Mouse (Mus musculus) liver, postnatal 0 days (tissue): Measurements from ENCODE around the gene Cnot6l. TPM values are rescaled to one million over a fixed set of nuclear protein-coding genes. Genes with fewer than 3 reads are reported as not detected.

ENCODE experiments used
- ATAC-seq: fragments of 200-750 bp; cut with Nextera tagmentation; 2 replicates; pipeline ENCODE4 v1.8.0; 2017; ENCODE audit warnings: mild to moderate bottlenecking, moderate library complexity
- DNase-seq: peaks from one replicate; pipeline ENCODE4 v3.0.0-alpha.2; 2016
- H3K27ac ChIP-seq: fragments of 300-500 bp; sonication (generic); 2 replicates; pipeline ENCODE4 v1.5.1; 2014; ENCODE audit warnings: antibody characterized with exemption, moderate library complexity, mild to moderate bottlenecking, low read depth
- H3K27me3 ChIP-seq: fragments of 300-500 bp; sonication (generic); 2 replicates; pipeline ENCODE4 v1.6.1; 2014; ENCODE audit warnings: low read length, control low read depth, mixed read lengths; ENCODE audit not compliant: insufficient read depth
- H3K36me3 ChIP-seq: fragments of 300-500 bp; sonication (generic); replicated peaks from 2 replicates; pipeline ENCODE4 v1.6.1; 2014; ENCODE audit warnings: mild to moderate bottlenecking, control low read depth, low read length, moderate library complexity, mixed read lengths; ENCODE audit not compliant: insufficient read depth
- H3K4me1 ChIP-seq: fragments of 300-500 bp; sonication (generic); 2 replicates; pipeline ENCODE4 v1.6.1; 2014; ENCODE audit warnings: antibody characterized with exemption, mild to moderate bottlenecking, control low read depth; ENCODE audit not compliant: insufficient read depth
- H3K4me2 ChIP-seq: fragments of 300-500 bp; sonication (generic); 2 replicates; pipeline ENCODE4 v1.6.1; 2014; ENCODE audit warnings: low read depth, mild to moderate bottlenecking, low read length, moderate library complexity, mixed read lengths
- H3K4me3 ChIP-seq: fragments of 300-500 bp; sonication (generic); 2 replicates; pipeline ENCODE4 v1.5.1; 2014; ENCODE audit warnings: low read depth, low read length
- H3K9ac ChIP-seq: fragments of 300-500 bp; sonication (generic); replicated peaks from 2 replicates; pipeline ENCODE4 v1.6.1; 2014; ENCODE audit warnings: mild to moderate bottlenecking, moderate library complexity
- H3K9me3 ChIP-seq: fragments of 300-500 bp; sonication (generic); 2 replicates; pipeline ENCODE4 v1.6.1; 2016; ENCODE audit warnings: mild to moderate bottlenecking, control low read depth, low read length, mixed read lengths
- CTCF ChIP-seq: sonication (generic); IDR thresholded peaks from 2 replicates; pipeline ENCODE4 v1.5.1; 2016; ENCODE audit warnings: antibody characterized with exemption, low read depth
- EP300 ChIP-seq: IDR thresholded peaks from 2 replicates; pipeline ENCODE4 v1.6.1; 2016; ENCODE audit warnings: antibody characterized with exemption, low read depth, mild to moderate bottlenecking
- WGBS: fragments of 180-500 bp; shearing (Covaris S2); extraction: QIAGEN DNeasy Blood & Tissue Kit; methylation state at CpG from one replicate; pipeline ENCODE4 v1.1.7; 2014; ENCODE audit not compliant: insufficient replicate concordance; 5-methylcytosine and 5-hydroxymethylcytosine counted together
- polyA plus RNA-seq: library from polyadenylated mRNA; unstranded; fragments of >200 nt; fragmentation: Nextera tagmentation; extraction: Ambion mirVana; gene quantifications from 2 replicates; pipeline ENCODE4 v1.2.1, GENCODE M21; 2015

Gene Cnot6l
- polyA plus RNA-seq, 1 experiment from 2014 or later = 12.6 TPM

GRCm38 (mm10) chr5:96079026-96079425 lies 84.9 kb downstream of the Cnot6l start:
- WGBS = 35% methylated on average over 1 of the region's 1 CpGs
- Histone ChIP-seq H3K27me3 (no peaks in the 10 kb centered on the region), H3K27ac (no peak overlapping the region), H3K4me3 (no peak overlapping the region), H3K4me1 (no peaks in the 10 kb centered on the region), H3K36me3 (peaks cover 21% of the 10 kb centered on the region; the same call in 1 of the 2 replicates), H3K9ac (no peak overlapping the region), H3K4me2 (no peak overlapping the region), H3K9me3 (no peaks in the 10 kb centered on the region)
- DNase-seq (no peak), ATAC-seq (no peak)
- TF ChIP-seq CTCF (no peak), EP300 (0 out of 2 replicates have a peak, but pooled peaks have one; percentile 43)

- H3K27me3 ChIP-seq = no peaks in the 10 kb centered on the region
- H3K36me3 ChIP-seq = peaks cover 6% of the 10 kb centered on the region
- no peaks in the 10 kb centered on the region for H3K4me1 ChIP-seq
- no peak overlapping the region for H3K4me3 ChIP-seq
- no peak for DNase-seq
- no peak for ATAC-seq
- no peak overlapping the region for H3K4me2 ChIP-seq
- TF ChIP-seq EP300 (no peak), CTCF (no peak)
- H3K9me3 ChIP-seq = no peaks in the 10 kb centered on the region
- H3K9ac ChIP-seq = no peak overlapping the region
- no peak overlapping the region for H3K27ac ChIP-seq
Observed at GRCm38 (mm10) chr5:96065591-96065990, 98.4 kb downstream of the Cnot6l start.

- no peak for ATAC-seq
- H3K9me3 ChIP-seq = no peaks in the 10 kb centered on the region
- DNase-seq = no peak
- no peak for TF ChIP-seq EP300
- TF ChIP-seq CTCF = no peak
- H3K4me1 ChIP-seq = no peaks in the 10 kb centered on the region
- H3K27me3 ChIP-seq = no peaks in the 10 kb centered on the region
- H3K9ac ChIP-seq = no peak overlapping the region
- H3K36me3 ChIP-seq = no peaks in the 10 kb centered on the region
- H3K27ac ChIP-seq = no peak overlapping the region
- H3K4me2 ChIP-seq = no peak overlapping the region
- H3K4me3 ChIP-seq = no peak overlapping the region
- 71% methylated on average over 3 of the region's 3 CpGs for WGBS
Observed at GRCm38 (mm10) chr5:96042492-96042891, 121.5 kb downstream of the Cnot6l start.

GRCm38 (mm10) chr5:96041507-96042104 lies 122.4 kb downstream of the Cnot6l start:
- WGBS = 70% methylated on average over 7 of the region's 7 CpGs
- Histone ChIP-seq H3K9ac (no peak overlapping the region), H3K4me3 (no peak overlapping the region), H3K27me3 (no peaks in the 10 kb centered on the region), H3K4me1 (no peaks in the 10 kb centered on the region), H3K9me3 (no peaks in the 10 kb centered on the region), H3K4me2 (no peak overlapping the region), H3K27ac (no peak overlapping the region), H3K36me3 (no peaks in the 10 kb centered on the region)
- no peak for TF ChIP-seq EP300
- TF ChIP-seq CTCF = no peak
- ATAC-seq = no peak
- no peak for DNase-seq

- DNase-seq = no peak
- no peak overlapping the region for H3K9ac ChIP-seq
- no peaks in the 10 kb centered on the region for H3K27me3 ChIP-seq
- TF ChIP-seq EP300 (no peak), CTCF (no peak)
- ATAC-seq = no peak
- H3K4me3 ChIP-seq = no peak overlapping the region
- H3K27ac ChIP-seq = no peak overlapping the region
- WGBS = 60% methylated on average over 5 of the region's 5 CpGs
- no peaks in the 10 kb centered on the region for H3K36me3 ChIP-seq
- no peaks in the 10 kb centered on the region for H3K4me1 ChIP-seq
- H3K9me3 ChIP-seq = no peaks in the 10 kb centered on the region
- H3K4me2 ChIP-seq = no peak overlapping the region
Observed at GRCm38 (mm10) chr5:96039188-96039840, 124.7 kb downstream of the Cnot6l start.

- no peak overlapping the region for H3K4me2 ChIP-seq
- DNase-seq (no peak), ATAC-seq (no peak)
- H3K27ac ChIP-seq = no peak overlapping the region
- no peaks in the 10 kb centered on the region for H3K4me1 ChIP-seq
- no peaks in the 10 kb centered on the region for H3K27me3 ChIP-seq
- no peaks in the 10 kb centered on the region for H3K9me3 ChIP-seq
- 45% methylated on average over 8 of the region's 8 CpGs for WGBS
- no peak for TF ChIP-seq CTCF
- no peak for TF ChIP-seq EP300
- no peak overlapping the region for H3K4me3 ChIP-seq
- no peak overlapping the region for H3K9ac ChIP-seq
- H3K36me3 ChIP-seq = no peaks in the 10 kb centered on the region
Observed at GRCm38 (mm10) chr5:96037684-96038121, 126.3 kb downstream of the Cnot6l start.
